7 mouse cellular contexts compared by ENCODE assay signal in genomic region chr13:65241627-65242318, GRCm38 (mm10). TPM values are rescaled to one million over a fixed set of nuclear protein-coding genes. Genes with fewer than 3 reads are reported as not detected.
A peak's percentile ranks its signal among the peaks of the same experiment; 100 is the strongest.
DNase-seq lines count a peak whose midpoint lies in the region; ATAC-seq and TF ChIP-seq lines count a peak whose summit lies in the region.

No protein-coding gene starts in this region.

- H3K36me3 ChIP-seq in forebrain, embryonic 15.5 days: peaks cover 11% of the 10 kb centered on the region; the same call in 1 of the 2 replicates
- peaks cover 7% of the 10 kb centered on the region for H3K36me3 ChIP-seq in liver, embryonic 11.5 days (ENCODE audit: control insufficient read depth, insufficient read depth, low read length)

- peaks cover 13% of the 10 kb centered on the region for H3K9me3 ChIP-seq in forebrain, embryonic 15.5 days
- peaks cover 10% of the 10 kb centered on the region for H3K9me3 ChIP-seq in liver, embryonic 11.5 days (ENCODE audit: control insufficient read depth, low read length)

- 3% methylated on average over 51 of the region's 51 CpGs for WGBS in forebrain, embryonic 15.5 days
- WGBS in liver, embryonic 11.5 days: 1% methylated on average over 51 of the region's 51 CpGs

- no peak for TF ChIP-seq CTCF in left cerebral cortex, adult 2 months (IDR thresholded peaks at IDR 0.05)

- no peak for DNase-seq in left cerebral cortex, adult 2 months (ENCODE audit: extremely low spot score in 1 of 2, low spot score in 2 of 2)
- DNase-seq in left cerebral cortex, adult 9 months (ENCODE audit: low spot score in 2 of 2): no peak
- peak; percentile 8 for DNase-seq in c-Kit-positive CD71-positive TER-119-positive erythroid progenitor cells, embryonic 14.5 days (ENCODE audit: low spot score)
- peak; percentile 57 for DNase-seq in liver, embryonic 11.5 days (ENCODE audit: low spot score)
- DNase-seq in neural tube, embryonic 10.5 days (ENCODE audit: extremely low spot score, low spot score): peak; percentile 43
- no peak for DNase-seq in gastrocnemius, postnatal 36 days

- ATAC-seq in forebrain, embryonic 15.5 days (replicated peaks): no peak; the same call in 1 of the 2 replicates
- ATAC-seq in liver, embryonic 11.5 days (replicated peaks; ENCODE audit: low FRiP score): peak; percentile 30

- peak overlapping the region; percentile 92 for H3K4me2 ChIP-seq in forebrain, embryonic 15.5 days (replicated peaks)
- H3K4me2 ChIP-seq in liver, embryonic 11.5 days: peak overlapping the region; percentile 87

- H3K27ac ChIP-seq in left cerebral cortex, adult 2 months: peak overlapping the region; percentile 25; the same call in 1 of the 2 replicates
- H3K27ac ChIP-seq in forebrain, embryonic 15.5 days (replicated peaks): peak overlapping the region; percentile 93
- peak overlapping the region; percentile 89 for H3K27ac ChIP-seq in liver, embryonic 11.5 days (ENCODE audit: low read depth, low read length)

- peak overlapping the region; percentile 72 for H3K4me3 ChIP-seq in left cerebral cortex, adult 2 months
- peak overlapping the region; percentile 78 for H3K4me3 ChIP-seq in forebrain, embryonic 15.5 days
- peak overlapping the region; percentile 89 for H3K4me3 ChIP-seq in liver, embryonic 11.5 days (ENCODE audit: low read depth, low read length)

- H3K4me1 ChIP-seq in forebrain, embryonic 15.5 days: peaks cover 16% of the 10 kb centered on the region
- peaks cover 7% of the 10 kb centered on the region; the same call in 1 of the 2 replicates for H3K4me1 ChIP-seq in liver, embryonic 11.5 days (replicated peaks; ENCODE audit: control insufficient read depth, insufficient read depth, low read length)

- H3K9ac ChIP-seq in forebrain, embryonic 15.5 days (replicated peaks): peak overlapping the region; percentile 65
- H3K9ac ChIP-seq in liver, embryonic 11.5 days (ENCODE audit: low read depth, low read length): peak overlapping the region; percentile 83

- intact Hi-C loops in left cerebral cortex, adult 2 months (cut with DNase I): loop anchor here (1.0 to 5.0 kb wide), 5 partner anchors 37 to 924 kb away; partner anchors contain the start of genes Cdk20 and Zfp369
- intact Hi-C loops in gastrocnemius, postnatal 36 days (cut with DNase I): loop anchor here (2.0 kb wide), 1 partner anchor 37 kb away; the partner anchor contains the start of gene Zfp369

- no peaks in the 10 kb centered on the region for H3K27me3 ChIP-seq in forebrain, embryonic 15.5 days
- no peaks in the 10 kb centered on the region for H3K27me3 ChIP-seq in liver, embryonic 11.5 days (replicated peaks; ENCODE audit: control insufficient read depth, insufficient read depth, low read length)

RNA-seq across cellular contexts. Expression of gene Gm10775, which starts 17.6 kb away (rescaled TPM):
- under 1 TPM; 0.49 to 0.86 TPM for total RNA-seq in left cerebral cortex, adult 2 months (2021)
- not detected in 2 replicates for polyA plus RNA-seq in forebrain, embryonic 15.5 days (2015; fragmentation: Nextera tagmentation; extraction: Ambion mirVana)
- not detected in 2 replicates for polyA plus RNA-seq in liver, embryonic 11.5 days (2014; fragmentation: Nextera tagmentation; extraction: Ambion mirVana)
- total RNA-seq in gastrocnemius, postnatal 36 days (2021): not detected

RNA-seq across cellular contexts. Expression of gene Nlrp4f, which starts 36.0 kb away (rescaled TPM):
- total RNA-seq in left cerebral cortex, adult 2 months (2021): under 1 TPM; 0.25 to 0.72 TPM
- 0.18 TPM in 1 of 2 replicates, not detected in the other for polyA plus RNA-seq in forebrain, embryonic 15.5 days (2015; fragmentation: Nextera tagmentation; extraction: Ambion mirVana)
- not detected in 2 replicates for polyA plus RNA-seq in liver, embryonic 11.5 days (2014; fragmentation: Nextera tagmentation; extraction: Ambion mirVana)
- not detected for total RNA-seq in gastrocnemius, postnatal 36 days (2021)

RNA-seq across cellular contexts. Expression of gene Zfp369, which starts 36.8 kb away (rescaled TPM):
- total RNA-seq in left cerebral cortex, adult 2 months (2021): 10 to 100 TPM; 62.6 to 70.3 TPM
- polyA plus RNA-seq in forebrain, embryonic 15.5 days (2015; fragmentation: Nextera tagmentation; extraction: Ambion mirVana): 20.4 and 21.0 TPM in 2 replicates
- 11.3 and 11.4 TPM in 2 replicates for polyA plus RNA-seq in liver, embryonic 11.5 days (2014; fragmentation: Nextera tagmentation; extraction: Ambion mirVana)
- 1 to 10 TPM; 8.4 to 9.0 TPM for total RNA-seq in gastrocnemius, postnatal 36 days (2021)

Comparison
In these comparisons a context has a peak if more than half of its experiments do, and no peak if none do; other contexts are left out.
1. DNase-seq: peak in c-Kit-positive CD71-positive TER-119-positive erythroid progenitor cells, embryonic 14.5 days (single experiment), liver, embryonic 11.5 days (single experiment) and neural tube, embryonic 10.5 days (single experiment); none in left cerebral cortex, adult 2 months (0 of 2), left cerebral cortex, adult 9 months (0 of 2) and gastrocnemius, postnatal 36 days (0 of 2).
2. H3K27ac ChIP-seq: peak in every context shown above with its lines; median percentile 93 in forebrain, embryonic 15.5 days; 89 in liver, embryonic 11.5 days; 25 in left cerebral cortex, adult 2 months.
3. RNA of gene Zfp369, which starts 36.8 kb away (total RNA-seq): 62.6 to 70.3 TPM in left cerebral cortex, adult 2 months; 8.4 to 9.0 TPM in gastrocnemius, postnatal 36 days; every median in the first group is over 4 times any median in the second.
4. Peak in every context shown above with its lines, with median percentiles within 50 percentile points of each other: H3K4me3 ChIP-seq.